Mouse (Mus musculus): Measurements from ENCODE around the gene Spata22. TPM values are rescaled to one million over a fixed set of nuclear protein-coding genes. Genes with fewer than 3 reads are reported as not detected.
"Not testable (repeated sequence)": the region's sequence is repeated elsewhere in the genome, so short reads cannot be mapped to it uniquely, and the experiment has no call there.

Gene Spata22
- polyA plus RNA-seq (2016; fragmentation: Nextera tagmentation; extraction: Ambion mirVana), result not detected in 2 replicates

DNA sequence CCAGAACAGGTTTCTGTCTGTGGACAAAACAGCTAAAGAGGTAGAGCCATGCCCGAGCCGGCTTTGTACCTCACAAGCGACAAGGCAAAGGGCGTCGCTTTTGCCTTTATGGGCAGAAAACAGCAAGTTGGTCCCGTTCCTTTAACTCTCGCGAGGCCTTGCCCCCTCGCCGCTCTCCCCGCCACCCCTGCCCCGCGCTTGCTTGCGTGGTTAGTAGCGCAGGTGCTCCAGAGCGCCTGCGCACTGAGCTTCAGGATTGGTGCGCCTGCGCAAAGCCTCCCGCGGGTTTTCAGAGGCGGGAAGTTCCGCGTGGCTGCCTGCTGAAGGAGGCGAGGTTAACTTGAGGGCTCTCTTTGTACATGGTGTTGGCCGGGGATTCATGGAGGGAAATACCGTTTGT is at the start of gene Spata22, which contains the start of the genes Aspa and Gm49340:
Gene Spata22, plus strand, starts transcription at position 300 of the 400 bp plus-strand sequence.
Gene Aspa, minus strand, starts transcription at position 155 of the 400 bp plus-strand sequence.
Gene Gm49340, plus strand, starts transcription at position 300 of the 400 bp plus-strand sequence.
- Histone ChIP-seq H3K4me3 (no peak within 1 kb of the TSS), H3K27me3 (no peaks in the 10 kb centered on the region), H3K36me3 (no peaks in the 10 kb centered on the region), H3K4me1 (no peaks in the 10 kb centered on the region), H3K4me2 (replicated peaks) (no peak within 1 kb of the TSS), H3K9ac (replicated peaks) (no peak within 1 kb of the TSS), H3K9me3 (no peaks in the 10 kb centered on the region; the same call in 1 of the 2 replicates), H3K27ac (replicated peaks) (no peak within 1 kb of the TSS)
- 82% methylated on average over 27 of the region's 27 CpGs for WGBS
- no peak for ATAC-seq (ENCODE audit: low FRiP score, low read depth)

- 83% methylated on average over 5 of the region's 5 CpGs for WGBS
- 0 out of 2 replicates have a peak, but pooled peaks cover 4% of the 10 kb centered on the region for H3K4me1 ChIP-seq
- ATAC-seq (ENCODE audit: low FRiP score, low read depth), result no peak
Observed at GRCm38 (mm10) chr11:73280710-73281109, 48.8 kb upstream of the Spata22 start.

DNA sequence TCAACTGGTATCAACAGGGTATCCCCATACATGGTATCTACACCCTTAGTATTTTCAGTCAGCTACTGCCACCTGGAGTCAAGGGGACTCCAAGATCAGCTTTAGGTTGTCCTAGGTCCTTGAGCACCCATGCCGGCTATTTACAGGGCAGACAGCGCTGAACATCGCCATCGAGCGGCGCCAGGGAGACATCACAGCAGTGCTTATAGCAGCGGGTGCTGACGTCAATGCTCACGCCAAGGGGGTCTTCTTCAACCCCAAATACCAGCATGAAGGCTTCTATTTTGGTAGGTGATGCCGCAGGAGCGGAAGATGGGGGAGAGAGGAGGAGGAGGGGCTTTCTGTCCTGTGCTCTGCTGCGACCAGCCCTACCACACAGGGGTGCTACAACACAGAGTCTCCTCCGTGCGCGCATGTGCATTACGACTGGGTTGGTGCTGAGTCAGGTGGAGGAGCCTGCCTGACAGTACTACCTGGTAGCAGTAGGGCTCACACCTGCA is 48.0 kb upstream of the Spata22 start:
- Histone ChIP-seq H3K27me3 (no peaks in the 10 kb centered on the region), H3K36me3 (no peaks in the 10 kb centered on the region), H3K27ac (replicated peaks) (no peak overlapping the region), H3K4me3 (peak overlapping the region; percentile 35), H3K9ac (replicated peaks) (no peak overlapping the region; the same call in 1 of the 2 replicates), H3K4me2 (replicated peaks) (peak overlapping the region; percentile 51), H3K4me1 (0 out of 2 replicates have a peak, but pooled peaks cover 4% of the 10 kb centered on the region), H3K9me3 (no peaks in the 10 kb centered on the region)
- WGBS, result 4% methylated on average over 16 of the region's 16 CpGs
- peak; percentile 75 for ATAC-seq (ENCODE audit: low FRiP score, low read depth)

More at GRCm38 (mm10) chr11:73280710-73281109, 48.8 kb upstream of the Spata22 start:
- no peak overlapping the region for H3K4me2 ChIP-seq (replicated peaks)
- H3K36me3 ChIP-seq, result no peaks in the 10 kb centered on the region
- no peaks in the 10 kb centered on the region for H3K27me3 ChIP-seq
- no peaks in the 10 kb centered on the region for H3K9me3 ChIP-seq
- no peak overlapping the region for H3K9ac ChIP-seq (replicated peaks)
- H3K4me3 ChIP-seq, result no peak overlapping the region
- H3K27ac ChIP-seq (replicated peaks), result no peak overlapping the region

DNA sequence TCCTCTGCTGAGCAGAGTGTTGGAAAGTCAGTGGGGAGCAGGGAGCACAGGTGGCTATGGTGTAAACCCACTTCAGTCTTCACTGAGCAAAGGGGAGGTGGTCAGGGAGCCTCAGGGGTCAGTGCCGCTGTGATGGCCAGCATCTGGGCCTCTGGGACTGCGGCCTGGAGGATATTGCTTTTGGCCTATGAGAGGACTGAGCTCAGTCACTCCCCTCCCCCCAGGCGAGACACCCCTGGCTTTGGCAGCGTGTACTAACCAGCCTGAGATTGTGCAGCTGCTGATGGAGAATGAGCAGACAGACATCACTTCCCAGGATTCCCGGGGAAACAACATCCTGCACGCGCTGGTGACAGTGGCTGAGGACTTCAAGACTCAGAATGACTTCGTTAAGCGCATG is 46.2 kb upstream of the Spata22 start:
- Histone ChIP-seq H3K27me3 (no peaks in the 10 kb centered on the region), H3K9me3 (no peaks in the 10 kb centered on the region), H3K4me1 (0 out of 2 replicates have a peak, but pooled peaks cover 4% of the 10 kb centered on the region), H3K4me3 (no peak overlapping the region), H3K27ac (replicated peaks) (no peak overlapping the region), H3K4me2 (replicated peaks) (no peak overlapping the region), H3K9ac (replicated peaks) (no peak overlapping the region), H3K36me3 (no peaks in the 10 kb centered on the region)
- ATAC-seq (ENCODE audit: low FRiP score, low read depth), result no peak
- 78% methylated on average over 9 of the region's 9 CpGs for WGBS

DNA sequence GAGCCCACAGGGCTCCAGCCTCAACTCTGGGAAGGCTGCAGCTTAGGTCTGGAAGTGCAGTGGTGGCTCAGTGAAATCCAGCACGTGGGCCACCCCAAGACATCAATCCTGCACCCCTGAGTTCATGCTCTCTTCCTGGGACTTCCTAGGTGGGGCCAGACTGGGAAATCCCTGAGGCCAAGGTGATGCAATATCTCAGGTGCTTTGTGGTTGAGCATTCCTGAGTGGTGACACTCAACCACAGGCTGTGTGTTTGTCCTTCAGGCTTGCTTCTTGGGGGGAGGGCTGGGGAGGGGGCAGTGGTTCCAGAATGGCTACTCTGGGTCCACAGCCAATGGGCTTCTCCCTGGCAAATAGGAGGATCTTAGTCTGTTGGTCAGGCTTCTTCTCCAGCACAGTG is 45.6 kb upstream of the Spata22 start:
- H3K9me3 ChIP-seq, result no peaks in the 10 kb centered on the region

GRCm38 (mm10) chr11:73284351-73284750 is 45.2 kb upstream of the Spata22 start:
- no peak overlapping the region for H3K27ac ChIP-seq (replicated peaks)

More for the DNA sequence above, 45.6 kb upstream of the Spata22 start:
- H3K27ac ChIP-seq (replicated peaks), result no peak overlapping the region
- no peak overlapping the region for H3K9ac ChIP-seq (replicated peaks)
- H3K4me3 ChIP-seq, result no peak overlapping the region
- ATAC-seq (ENCODE audit: low FRiP score, low read depth), result no peak
- no peaks in the 10 kb centered on the region for H3K36me3 ChIP-seq
- H3K27me3 ChIP-seq, result no peaks in the 10 kb centered on the region
- WGBS, result 53% methylated on average over 1 of the region's 1 CpGs
- 0 out of 2 replicates have a peak, but pooled peaks cover 4% of the 10 kb centered on the region for H3K4me1 ChIP-seq
- H3K4me2 ChIP-seq (replicated peaks), result no peak overlapping the region

GRCm38 (mm10) chr11:73289621-73290020 is 39.9 kb upstream of the Spata22 start:
- Histone ChIP-seq H3K36me3 (no peaks in the 10 kb centered on the region), H3K27ac (replicated peaks) (no peak overlapping the region), H3K9ac (replicated peaks) (no peak overlapping the region), H3K4me2 (replicated peaks) (no peak overlapping the region), H3K27me3 (no peaks in the 10 kb centered on the region), H3K9me3 (no peaks in the 10 kb centered on the region), H3K4me3 (no peak overlapping the region), H3K4me1 (no peaks in the 10 kb centered on the region)
- no peak for ATAC-seq (ENCODE audit: low FRiP score, low read depth)
- WGBS, result 86% methylated on average over 1 of the region's 1 CpGs

More at GRCm38 (mm10) chr11:73284351-73284750, 45.2 kb upstream of the Spata22 start:
- no peaks in the 10 kb centered on the region for H3K36me3 ChIP-seq
- H3K9ac ChIP-seq (replicated peaks), result no peak overlapping the region
- ATAC-seq (ENCODE audit: low FRiP score, low read depth), result no peak
- H3K9me3 ChIP-seq, result no peaks in the 10 kb centered on the region
- no peaks in the 10 kb centered on the region for H3K27me3 ChIP-seq
- no peak overlapping the region for H3K4me3 ChIP-seq
- H3K4me1 ChIP-seq, result 0 out of 2 replicates have a peak, but pooled peaks cover 4% of the 10 kb centered on the region
- no peak overlapping the region for H3K4me2 ChIP-seq (replicated peaks)

DNA sequence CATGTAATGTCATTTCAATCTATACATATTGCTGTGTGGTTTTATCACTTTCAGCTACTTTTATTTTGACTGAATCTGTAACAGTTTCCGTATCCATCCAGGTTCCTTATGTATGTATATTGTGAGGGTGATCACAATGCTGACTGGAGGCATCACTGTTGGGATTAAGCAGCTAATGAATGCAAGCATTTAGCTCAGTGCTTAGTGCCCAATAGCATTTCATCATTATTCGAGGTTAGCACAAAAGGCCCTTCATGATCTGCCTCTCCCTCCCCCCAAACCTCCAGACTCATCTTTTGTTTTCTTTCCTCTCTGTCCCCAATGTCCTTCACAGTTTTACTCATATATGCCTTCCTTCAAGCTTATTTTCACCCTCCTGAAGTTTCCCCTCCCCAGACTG is 26.4 kb upstream of the Spata22 start:
- Histone ChIP-seq H3K4me3 (no peak overlapping the region), H3K36me3 (no peaks in the 10 kb centered on the region), H3K4me2 (replicated peaks) (no peak overlapping the region), H3K27ac (replicated peaks) (no peak overlapping the region), H3K4me1 (peaks cover 6% of the 10 kb centered on the region; the same call in 1 of the 2 replicates), H3K27me3 (no peaks in the 10 kb centered on the region), H3K9ac (replicated peaks) (no peak overlapping the region), H3K9me3 (no peaks in the 10 kb centered on the region)
- 24% methylated on average over 2 of the region's 2 CpGs for WGBS
- ATAC-seq (ENCODE audit: low FRiP score, low read depth), result peak; percentile 38

- no peaks in the 10 kb centered on the region for H3K9me3 ChIP-seq
- H3K36me3 ChIP-seq, result no peaks in the 10 kb centered on the region
- H3K4me3 ChIP-seq, result no peak overlapping the region
- ATAC-seq (ENCODE audit: low FRiP score, low read depth), result no peak
- no peaks in the 10 kb centered on the region for H3K4me1 ChIP-seq
- WGBS, result 42% methylated on average over 3 of the region's 3 CpGs
- no peak overlapping the region for H3K27ac ChIP-seq (replicated peaks)
- no peak overlapping the region for H3K9ac ChIP-seq (replicated peaks)
- H3K4me2 ChIP-seq (replicated peaks), result no peak overlapping the region
- H3K27me3 ChIP-seq, result no peaks in the 10 kb centered on the region
Observed at GRCm38 (mm10) chr11:73315961-73316360, 13.6 kb upstream of the Spata22 start.

- WGBS, result 87% methylated on average over 2 of the region's 2 CpGs
- not testable (repeated sequence) for H3K9me3 ChIP-seq; H3K4me2 ChIP-seq (replicated peaks); H3K36me3 ChIP-seq; H3K27ac ChIP-seq (replicated peaks); H3K4me3 ChIP-seq; H3K4me1 ChIP-seq; H3K9ac ChIP-seq (replicated peaks); H3K27me3 ChIP-seq; ATAC-seq (ENCODE audit: low FRiP score, low read depth)
Observed at GRCm38 (mm10) chr11:73318581-73318980, 11.0 kb upstream of the Spata22 start.

DNA sequence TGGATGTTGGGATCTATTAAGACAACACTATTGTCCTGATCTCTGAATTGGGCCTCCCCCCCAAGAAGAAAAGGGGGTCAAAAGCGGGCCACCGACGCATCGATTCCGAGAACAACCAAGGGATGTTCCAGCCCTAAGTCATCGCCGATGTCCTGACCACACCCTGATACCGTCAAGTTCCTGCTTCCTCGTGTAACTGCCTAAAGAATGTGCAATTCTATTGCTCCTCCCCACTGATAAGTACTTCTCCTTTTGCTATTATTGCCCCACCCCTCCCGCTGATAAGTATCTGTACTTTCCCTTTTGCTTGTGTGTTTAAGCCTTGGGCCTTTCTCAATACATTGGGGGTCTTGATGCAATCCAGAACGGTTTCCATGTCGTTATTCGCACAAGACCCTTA is 8.5 kb upstream of the Spata22 start:
- H3K9me3 ChIP-seq; H3K4me1 ChIP-seq; ATAC-seq (ENCODE audit: low FRiP score, low read depth); H3K36me3 ChIP-seq; H3K4me3 ChIP-seq; H3K27me3 ChIP-seq; H3K9ac ChIP-seq (replicated peaks); H3K27ac ChIP-seq (replicated peaks); H3K4me2 ChIP-seq (replicated peaks): not testable (repeated sequence)
- WGBS, result 94% methylated on average over 13 of the region's 13 CpGs

DNA sequence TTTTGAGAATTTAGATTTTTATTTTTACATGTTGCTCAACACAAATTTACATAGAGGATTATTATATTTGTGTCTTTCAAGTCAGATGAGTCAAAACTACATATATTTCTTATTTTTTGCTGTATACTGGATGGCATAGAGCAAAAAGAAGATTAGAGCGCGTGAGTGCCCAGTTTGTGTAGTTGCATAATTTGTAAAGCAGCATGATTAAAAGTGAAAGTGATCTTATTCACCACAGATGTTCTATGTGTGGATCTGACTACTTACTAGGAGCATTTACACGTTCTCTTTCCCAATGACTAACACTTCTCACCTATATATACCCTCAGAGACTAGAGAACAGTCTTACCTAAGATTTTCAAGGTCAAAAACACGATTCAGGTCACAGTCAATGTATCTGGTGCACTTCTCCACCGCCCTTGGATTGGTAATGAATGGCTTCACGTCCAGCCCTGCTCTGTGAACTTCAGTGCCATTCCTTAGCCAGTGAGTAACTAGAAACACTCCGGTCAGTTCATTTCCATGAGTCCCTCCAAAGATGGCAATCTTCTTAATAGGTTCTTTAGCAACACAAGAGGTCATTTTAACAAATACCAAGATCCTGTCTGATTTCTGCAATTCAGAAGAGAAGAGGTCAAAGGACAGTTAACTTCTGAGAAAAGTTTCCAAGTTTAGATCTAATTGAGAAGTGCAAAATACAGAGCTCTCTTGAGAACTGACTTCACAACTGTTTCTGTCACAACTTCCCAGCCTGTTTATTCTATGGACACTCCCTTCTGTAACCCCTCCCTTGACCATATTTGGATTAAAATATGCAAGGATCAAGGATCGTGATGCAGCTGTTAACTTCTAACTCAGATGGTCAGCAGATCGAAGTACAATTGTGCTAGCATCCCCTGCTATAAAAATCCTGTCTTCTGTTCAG is 5.4 kb upstream of the Spata22 start:
- no peak for ATAC-seq (ENCODE audit: low FRiP score, low read depth)
- Histone ChIP-seq H3K9ac (replicated peaks) (no peak overlapping the region), H3K4me2 (replicated peaks) (no peak overlapping the region), H3K9me3 (no peaks in the 10 kb centered on the region), H3K4me3 (no peak overlapping the region), H3K4me1 (no peaks in the 10 kb centered on the region), H3K27ac (replicated peaks) (no peak overlapping the region), H3K36me3 (no peaks in the 10 kb centered on the region), H3K27me3 (no peaks in the 10 kb centered on the region)
- WGBS, result 75% methylated on average over 9 of the region's 9 CpGs
